Mouse (Mus musculus) NIH3T3 (cell line): ENCODE data around the gene Socs7.

Experiments
- DNase-seq: peaks from one replicate; pipeline ENCODE4 v3.0.0-alpha.2; 2012; ENCODE audit warnings: low read depth

The Socs7 gene

DNA sequence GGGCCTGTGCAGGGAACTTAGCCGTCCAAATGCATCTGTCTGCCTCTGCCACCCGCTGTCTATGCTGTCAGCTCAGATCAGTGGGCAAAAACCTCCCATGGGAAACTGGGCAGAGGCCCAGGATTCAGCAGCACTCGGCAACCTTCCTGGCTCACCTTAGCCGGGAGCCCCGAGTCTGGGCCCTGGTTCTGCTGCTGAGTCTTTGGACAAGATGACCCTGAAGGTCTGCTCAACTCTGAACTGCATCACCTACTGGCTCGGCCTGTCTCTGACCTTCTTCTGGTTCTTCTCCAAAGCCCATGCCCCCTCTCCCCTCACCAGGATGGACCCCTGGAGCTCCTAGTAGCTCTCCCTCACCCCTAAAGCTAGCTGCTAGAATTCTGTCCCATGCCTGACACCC is 83.2 kb downstream of the Socs7 start:
- DNase-seq = no peak

DNA sequence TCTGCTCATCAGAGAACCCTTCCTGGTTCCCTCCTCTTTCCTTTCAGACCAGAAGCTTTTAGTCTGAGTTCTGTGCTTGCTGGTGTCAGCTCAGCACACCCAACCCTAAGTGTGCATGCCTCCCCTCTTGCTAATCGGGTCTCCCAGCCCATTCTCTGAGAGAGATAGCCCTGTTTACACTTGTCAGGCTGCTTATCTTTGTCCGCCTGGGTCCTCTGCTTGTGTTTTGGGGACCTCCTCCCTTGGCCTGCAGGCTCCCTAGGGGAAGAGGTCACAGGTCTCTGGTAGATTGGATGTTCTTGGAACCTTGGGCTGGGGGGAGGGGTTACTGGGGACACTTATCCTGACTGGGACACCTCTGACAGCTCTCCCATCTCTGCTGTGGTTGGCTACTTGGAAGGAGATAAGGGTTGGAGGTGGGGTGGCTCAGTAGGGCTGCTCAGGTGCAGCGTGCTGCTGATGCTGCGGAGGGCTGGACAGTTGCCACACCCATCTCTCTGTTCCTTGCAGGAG is 83.7 kb downstream of the Socs7 start:
- no peak for DNase-seq

DNA sequence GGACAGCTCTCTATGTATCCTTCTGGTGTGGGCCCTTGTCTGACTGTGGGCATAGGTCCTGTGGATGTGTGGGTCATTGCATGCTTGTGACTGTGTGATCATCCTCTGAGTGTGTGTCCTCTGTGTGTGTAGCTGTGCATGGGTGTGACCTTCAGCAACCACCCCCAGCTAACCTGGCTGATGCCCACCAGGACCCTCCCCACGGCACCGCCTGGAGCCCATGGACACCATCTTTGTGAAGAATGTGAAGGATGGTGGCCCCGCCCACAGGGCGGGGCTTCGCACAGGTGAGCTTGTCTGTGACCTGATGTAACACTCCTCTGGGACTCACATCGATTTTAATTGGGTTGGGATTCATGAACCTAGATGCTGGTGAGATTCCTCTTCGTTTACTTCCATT is 85.6 kb downstream of the Socs7 start:
- DNase-seq = no peak
